Comparison of ENCODE assay signal across 12 mouse cellular contexts in genomic region chr12:113015956-113016355, GRCm38 (mm10). TPM values are rescaled to one million over a fixed set of nuclear protein-coding genes. Genes with fewer than 3 reads are reported as not detected.
DNase-seq lines count a peak whose midpoint lies in the region; ATAC-seq lines count a peak whose summit lies in the region.
"Had no signal": no experiment of that assay in that cellular context is flagged by ENCODE, and none has a peak within 500 bp of the region (broad histone marks: within the 10 kb centered on the region; RNA-seq: fewer than 3 reads in every experiment).

No protein-coding gene starts in this region.

- intact Hi-C loops in gastrocnemius, postnatal 14 days (cut with DNase I; ENCODE audit: low total_unique reads): no loop called here

- no peaks in the 10 kb centered on the region for H3K27me3 ChIP-seq in heart, embryonic 11.5 days (ENCODE audit: control insufficient read depth, insufficient read depth, low read length)
- H3K27me3 ChIP-seq in hindbrain, embryonic 12.5 days: no peaks in the 10 kb centered on the region

- H3K9ac ChIP-seq in heart, embryonic 11.5 days (ENCODE audit: low read depth, low read length): peak overlapping the region; percentile 91
- H3K9ac ChIP-seq in hindbrain, embryonic 12.5 days: peak overlapping the region; percentile 92

- peak overlapping the region; percentile 87 for H3K4me2 ChIP-seq in heart, embryonic 11.5 days
- peak overlapping the region; percentile 87 for H3K4me2 ChIP-seq in hindbrain, embryonic 12.5 days (replicated peaks)

- 0 out of 2 replicates have a peak, but pooled peaks cover 3% of the 10 kb centered on the region for H3K36me3 ChIP-seq in heart, embryonic 11.5 days (ENCODE audit: control insufficient read depth, insufficient read depth, low read length)
- H3K36me3 ChIP-seq in hindbrain, embryonic 12.5 days: peaks cover 8% of the 10 kb centered on the region
- 0 out of 2 replicates have a peak, but pooled peaks cover 4% of the 10 kb centered on the region for H3K36me3 ChIP-seq in macrophage (ENCODE audit: inconsistent target)

- H3K9me3 ChIP-seq in heart, embryonic 11.5 days (replicated peaks; ENCODE audit: control insufficient read depth, low read length): no peaks in the 10 kb centered on the region
- H3K9me3 ChIP-seq in hindbrain, embryonic 12.5 days (replicated peaks): no peaks in the 10 kb centered on the region

- no peak overlapping the region for H3K4me3 ChIP-seq in heart, embryonic 11.5 days (ENCODE audit: low read depth, low read length)
- H3K4me3 ChIP-seq in brown adipose tissue, adult 24 weeks (ENCODE audit: insufficient read depth, low read depth, low read length): peak overlapping the region; percentile 97; the same call in 1 of the 2 replicates
- peak overlapping the region; percentile 96 for H3K4me3 ChIP-seq in hindbrain, embryonic 12.5 days
- H3K4me3 ChIP-seq in macrophage (ENCODE audit: inconsistent target): peak overlapping the region; percentile 73; the same call in 1 of the 2 replicates

- ATAC-seq in heart, embryonic 11.5 days (replicated peaks; ENCODE audit: insufficient number of reproducible peaks, low FRiP score, low TSS enrichment): no peak
- ATAC-seq in hindbrain, embryonic 12.5 days (ENCODE audit: low FRiP score): no peak

- no peak for DNase-seq in heart, adult 8-10 months (ENCODE audit: low spot score)
- DNase-seq in right cerebral cortex, postnatal 14 days: no peak
- DNase-seq in gastrocnemius, postnatal 14 days: no peak
- DNase-seq in retina, postnatal 1 day: no peak
- DNase-seq: adrenal gland, adult 8-10 months; thymus, adult 2 months had no signal

- peaks cover 11% of the 10 kb centered on the region for H3K4me1 ChIP-seq in heart, embryonic 11.5 days (ENCODE audit: control insufficient read depth, insufficient read depth, low read length)
- H3K4me1 ChIP-seq in brown adipose tissue, adult 24 weeks (ENCODE audit: control insufficient read depth, insufficient read depth, insufficient read length, low read length): peaks cover 8% of the 10 kb centered on the region
- peaks cover 40% of the 10 kb centered on the region for H3K4me1 ChIP-seq in hindbrain, embryonic 12.5 days

- WGBS in heart, embryonic 11.5 days (ENCODE audit: insufficient replicate concordance): 81% methylated on average over 4 of the region's 4 CpGs
- WGBS in hindbrain, embryonic 12.5 days: 73% methylated on average over 4 of the region's 4 CpGs
- WGBS in macrophage (ENCODE audit: missing documents): 80% methylated on average over 4 of the region's 4 CpGs

- H3K79me2 ChIP-seq in macrophage (ENCODE audit: inconsistent target): peaks cover 62% of the 10 kb centered on the region

- no peak overlapping the region for H3K27ac ChIP-seq in heart, embryonic 11.5 days (ENCODE audit: low read depth, low read length)
- no peak overlapping the region for H3K27ac ChIP-seq in brown adipose tissue, adult 24 weeks (replicated peaks; ENCODE audit: low read depth, low read length)
- no peak overlapping the region for H3K27ac ChIP-seq in hindbrain, embryonic 12.5 days
- H3K27ac ChIP-seq in macrophage: peak overlapping the region; percentile 70; the same call in 1 of the 2 replicates

RNA-seq across cellular contexts. Expression of gene Pacs2, which starts 1.6 kb away (rescaled TPM):
- 7.3 and 11.3 TPM in 2 replicates for polyA plus RNA-seq in heart, embryonic 11.5 days (2014; fragmentation: Nextera tagmentation; extraction: Ambion mirVana)
- total RNA-seq in heart, adult 8-10 months (2022): 10 to 100 TPM; 30.4 to 38.2 (median 36.1) TPM
- 8.8 and 15.8 TPM in 2 replicates for polyA plus RNA-seq in brown adipose tissue, adult 24 weeks (2012; ENCODE audit: insufficient read depth, insufficient read length, missing spikeins)
- polyA plus RNA-seq in hindbrain, embryonic 12.5 days (2016; fragmentation: Nextera tagmentation; extraction: Ambion mirVana): 29.2 and 29.4 TPM in 2 replicates
- 100 to 1,000 TPM in 21 of 26 experiments, 10 to 100 TPM in 5; 43.0 to 223 (median 156) TPM for total RNA-seq in macrophage (2018; cell fraction: chromatin; rRNA removed)
- 10 to 100 TPM; 48.1 to 83.4 (median 70.4) TPM for total RNA-seq in macrophage (2018; cell fraction: cytosol; rRNA removed)
- total RNA-seq in macrophage (2018; cell fraction: nucleus; rRNA removed): 100 to 1,000 TPM in 13 of 26 experiments, 10 to 100 TPM in 13; 44.8 to 156 (median 99.8) TPM
- 42.2 to 56.7 TPM (median 54.3 TPM) in 3 replicates for polyA plus RNA-seq in macrophage (2018)
- 10 to 100 TPM; 31.9 to 41.4 TPM for total RNA-seq in gastrocnemius, postnatal 14 days (2021)

RNA-seq across cellular contexts. Expression of gene Brf1, which starts 15.5 kb away (rescaled TPM):
- 33.7 and 39.5 TPM in 2 replicates for polyA plus RNA-seq in heart, embryonic 11.5 days (2014; fragmentation: Nextera tagmentation; extraction: Ambion mirVana)
- total RNA-seq in heart, adult 8-10 months (2022): 10 to 100 TPM; 22.9 to 28.1 (median 24.6) TPM
- polyA plus RNA-seq in brown adipose tissue, adult 24 weeks (2012; ENCODE audit: insufficient read depth, insufficient read length, missing spikeins): 11.1 and 12.2 TPM in 2 replicates
- polyA plus RNA-seq in hindbrain, embryonic 12.5 days (2016; fragmentation: Nextera tagmentation; extraction: Ambion mirVana): 72.4 and 75.5 TPM in 2 replicates
- total RNA-seq in macrophage (2018; cell fraction: chromatin; rRNA removed): 100 to 1,000 TPM; 183 to 360 (median 252) TPM
- total RNA-seq in macrophage (2018; cell fraction: cytosol; rRNA removed): 10 to 100 TPM in 18 of 26 experiments, 1 to 10 TPM in 8; 6.4 to 22.0 (median 13.0) TPM
- 100 to 1,000 TPM in 18 of 26 experiments, 10 to 100 TPM in 8; 64.8 to 206 (median 130) TPM for total RNA-seq in macrophage (2018; cell fraction: nucleus; rRNA removed)
- polyA plus RNA-seq in macrophage (2018): 15.4 to 26.6 TPM (median 18.3 TPM) in 3 replicates
- 10 to 100 TPM; 21.4 to 22.7 TPM for total RNA-seq in gastrocnemius, postnatal 14 days (2021)

RNA-seq across cellular contexts. Expression of gene Btbd6, which starts 39.7 kb away (rescaled TPM):
- 18.9 and 22.5 TPM in 2 replicates for polyA plus RNA-seq in heart, embryonic 11.5 days (2014; fragmentation: Nextera tagmentation; extraction: Ambion mirVana)
- total RNA-seq in heart, adult 8-10 months (2022): 10 to 100 TPM; 21.6 to 29.6 (median 26.3) TPM
- 10.1 and 10.9 TPM in 2 replicates for polyA plus RNA-seq in brown adipose tissue, adult 24 weeks (2012; ENCODE audit: insufficient read depth, insufficient read length, missing spikeins)
- polyA plus RNA-seq in hindbrain, embryonic 12.5 days (2016; fragmentation: Nextera tagmentation; extraction: Ambion mirVana): 34.5 and 34.8 TPM in 2 replicates
- total RNA-seq in macrophage (2018; cell fraction: chromatin; rRNA removed): 10 to 100 TPM in 2 of 26 experiments, 1 to 10 TPM in 23, not detected in 1; 1.1 to 16.4 (median 4.0) TPM
- total RNA-seq in macrophage (2018; cell fraction: cytosol; rRNA removed): 10 to 100 TPM in 2 of 26 experiments, 1 to 10 TPM in 24; 2.7 to 11.0 (median 5.0) TPM
- 10 to 100 TPM in 3 of 26 experiments, 1 to 10 TPM in 23; 1.9 to 17.2 (median 4.7) TPM for total RNA-seq in macrophage (2018; cell fraction: nucleus; rRNA removed)
- 5.3 to 10.9 TPM (median 9.7 TPM) in 3 replicates for polyA plus RNA-seq in macrophage (2018)
- 10 to 100 TPM in 1 of 2 experiments, 1 to 10 TPM in 1; 7.3 to 10.2 TPM for total RNA-seq in gastrocnemius, postnatal 14 days (2021)

RNA-seq across cellular contexts. Expression of gene Tex22, which starts 58.3 kb away (rescaled TPM):
- polyA plus RNA-seq in heart, embryonic 11.5 days (2014; fragmentation: Nextera tagmentation; extraction: Ambion mirVana): 0.16 TPM in 1 of 2 replicates, not detected in the other
- total RNA-seq in heart, adult 8-10 months (2022): not detected
- polyA plus RNA-seq in brown adipose tissue, adult 24 weeks (2012; ENCODE audit: insufficient read depth, insufficient read length, missing spikeins): not detected in 2 replicates
- polyA plus RNA-seq in hindbrain, embryonic 12.5 days (2016; fragmentation: Nextera tagmentation; extraction: Ambion mirVana): not detected in 2 replicates
- total RNA-seq in macrophage (2018; cell fraction: chromatin; rRNA removed): 1 to 10 TPM in 21 of 26 experiments, under 1 TPM in 4, not detected in 1; 0.71 to 7.4 (median 1.4) TPM
- total RNA-seq in macrophage (2018; cell fraction: cytosol; rRNA removed): under 1 TPM in 2 of 26 experiments, not detected in 24; 0.20 to 0.39 TPM
- 1 to 10 TPM in 6 of 26 experiments, under 1 TPM in 10, not detected in 10; 0.46 to 2.0 (median 0.76) TPM for total RNA-seq in macrophage (2018; cell fraction: nucleus; rRNA removed)
- polyA plus RNA-seq in macrophage (2018): not detected in 3 replicates
- under 1 TPM in 1 of 2 experiments, not detected in 1; 0.27 TPM for total RNA-seq in gastrocnemius, postnatal 14 days (2021)
- polyA plus RNA-seq: embryonic facial prominence, embryonic 11.5 days; kidney, embryonic 16.5 days had no signal
